Mouse (Mus musculus) spleen, adult 2 months (tissue): Measurements from ENCODE around the gene Ankrd13a. TPM values are rescaled to one million over a fixed set of nuclear protein-coding genes. Genes with fewer than 3 reads are reported as not detected.
A peak's percentile ranks its signal among the peaks of the same experiment; 100 is the strongest.

Experiments
- DNase-seq, 2 experiments: peaks; one replicate each; pipeline versions ENCODE4 v3.0.0 to v3.0.0-alpha.2; 2012 to 2021; ENCODE audit warnings: low spot score in 2 of 2, low read depth in 1 of 2
- H3K27ac ChIP-seq: fragments of 200-500 bp; 2 replicates; pipeline ENCODE4 v1.5.1; 2012; ENCODE audit warnings: low read length, inconsistent platforms; ENCODE audit not compliant: insufficient read depth
- H3K27me3 ChIP-seq: fragments of 200-500 bp; 2 replicates; pipeline ENCODE4 v1.6.1; 2012; ENCODE audit warnings: mild to moderate bottlenecking, moderate library complexity, low read length, inconsistent platforms; ENCODE audit not compliant: control insufficient read depth, insufficient read depth
- H3K36me3 ChIP-seq: fragments of 200-500 bp; 2 replicates; pipeline ENCODE4 v1.6.1; 2012; ENCODE audit warnings: mild to moderate bottlenecking, low read length, inconsistent platforms; ENCODE audit not compliant: control insufficient read depth, insufficient read depth
- H3K4me1 ChIP-seq: fragments of 200-500 bp; 2 replicates; pipeline ENCODE4 v1.6.1; 2011; ENCODE audit warnings: inconsistent platforms; ENCODE audit not compliant: control insufficient read depth, insufficient read depth, insufficient read length
- H3K4me3 ChIP-seq: fragments of 200-500 bp; 2 replicates; pipeline ENCODE4 v1.5.1; 2011; ENCODE audit warnings: mild to moderate bottlenecking, inconsistent platforms; ENCODE audit not compliant: insufficient read depth, insufficient read length; ENCODE audit errors: extremely low read depth
- CTCF ChIP-seq: fragments of 200-500 bp; IDR thresholded peaks from 2 replicates; pipeline ENCODE4 v1.5.1; 2011; ENCODE audit warnings: mild to moderate bottlenecking, inconsistent platforms; ENCODE audit not compliant: insufficient read depth, insufficient read length, insufficient replicate concordance; ENCODE audit errors: extremely low read depth
- POLR2A ChIP-seq: fragments of 200-500 bp; IDR thresholded peaks from 2 replicates; pipeline ENCODE4 v1.6.1; 2011; ENCODE audit warnings: low read depth, low read length, inconsistent platforms
- WGBS: fragments of 180-500 bp; shearing (Covaris S2); methylation state at CpG from one replicate; pipeline ENCODE4 v1.1.7; 2018; 5-methylcytosine and 5-hydroxymethylcytosine counted together
- polyA plus RNA-seq: library from polyadenylated mRNA; depleted of rRNA; stranded (reverse); fragments of >200 nt; gene quantifications from 2 replicates; pipeline ENCODE4 v1.2.3, GENCODE M21; 2012

The Ankrd13a gene
- polyA plus RNA-seq, 1 experiment = 69.3 TPM

DNA sequence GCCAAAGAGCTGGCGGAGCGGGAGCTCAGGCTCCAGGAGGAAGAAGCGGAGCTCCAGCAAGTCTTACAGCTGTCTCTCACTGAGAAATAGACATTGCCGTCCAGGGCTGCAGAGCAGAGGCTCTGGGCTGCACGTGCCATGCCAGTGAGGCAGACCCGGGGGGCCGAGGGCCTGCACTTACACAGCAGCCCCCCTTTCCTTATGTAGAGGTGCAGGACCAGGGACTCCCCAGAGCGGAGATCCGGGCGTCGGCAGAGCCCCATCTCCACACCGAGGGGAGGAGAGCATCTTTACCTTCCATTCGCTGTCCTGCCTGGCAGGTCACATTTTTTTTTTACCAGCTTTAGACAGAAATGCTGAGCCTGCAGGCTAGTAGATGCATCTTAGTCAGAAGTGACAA lies 29.9 kb downstream of the Ankrd13a start:
- H3K4me3 ChIP-seq = no peak overlapping the region
- DNase-seq = no peak
- H3K27me3 ChIP-seq = no peaks in the 10 kb centered on the region
- H3K36me3 ChIP-seq = peaks cover 42% of the 10 kb centered on the region
- TF ChIP-seq CTCF = no peak
- TF ChIP-seq POLR2A = no peak
- WGBS = 94% methylated on average over 13 of the region's 13 CpGs
- peaks cover 9% of the 10 kb centered on the region; the same call in 1 of the 2 replicates for H3K4me1 ChIP-seq
- no peak overlapping the region for H3K27ac ChIP-seq

DNA sequence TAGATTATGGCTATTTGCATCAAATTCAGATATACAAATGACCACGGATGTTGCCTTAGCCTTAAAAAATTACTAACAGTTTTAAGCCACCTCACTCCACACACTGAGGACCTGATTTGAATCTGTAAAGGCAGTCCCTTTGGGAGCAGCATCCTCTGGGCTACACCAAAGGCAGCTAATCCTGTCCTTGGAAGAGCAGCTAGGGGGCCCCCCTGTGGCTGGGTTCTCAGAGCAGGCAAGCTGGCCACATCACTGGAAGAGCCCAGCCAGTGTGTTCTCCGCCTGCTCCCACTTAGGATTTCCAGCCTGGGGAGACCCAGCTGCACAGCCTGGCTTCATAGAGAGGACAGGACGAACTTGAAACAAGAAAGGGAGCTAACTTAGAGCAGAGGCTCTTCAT lies 30.5 kb downstream of the Ankrd13a start:
- 68% methylated on average over 3 of the region's 3 CpGs for WGBS
- DNase-seq = no peak
- H3K27ac ChIP-seq = 0 out of 2 replicates have a peak overlapping the region, but pooled peaks have one; percentile 14
- H3K27me3 ChIP-seq = no peaks in the 10 kb centered on the region
- H3K4me1 ChIP-seq = peaks cover 9% of the 10 kb centered on the region; the same call in 1 of the 2 replicates
- TF ChIP-seq POLR2A (no peak), CTCF (peak; percentile 19; the same call in 1 of the 2 replicates)
- H3K36me3 ChIP-seq = peaks cover 39% of the 10 kb centered on the region
- no peak overlapping the region for H3K4me3 ChIP-seq

DNA sequence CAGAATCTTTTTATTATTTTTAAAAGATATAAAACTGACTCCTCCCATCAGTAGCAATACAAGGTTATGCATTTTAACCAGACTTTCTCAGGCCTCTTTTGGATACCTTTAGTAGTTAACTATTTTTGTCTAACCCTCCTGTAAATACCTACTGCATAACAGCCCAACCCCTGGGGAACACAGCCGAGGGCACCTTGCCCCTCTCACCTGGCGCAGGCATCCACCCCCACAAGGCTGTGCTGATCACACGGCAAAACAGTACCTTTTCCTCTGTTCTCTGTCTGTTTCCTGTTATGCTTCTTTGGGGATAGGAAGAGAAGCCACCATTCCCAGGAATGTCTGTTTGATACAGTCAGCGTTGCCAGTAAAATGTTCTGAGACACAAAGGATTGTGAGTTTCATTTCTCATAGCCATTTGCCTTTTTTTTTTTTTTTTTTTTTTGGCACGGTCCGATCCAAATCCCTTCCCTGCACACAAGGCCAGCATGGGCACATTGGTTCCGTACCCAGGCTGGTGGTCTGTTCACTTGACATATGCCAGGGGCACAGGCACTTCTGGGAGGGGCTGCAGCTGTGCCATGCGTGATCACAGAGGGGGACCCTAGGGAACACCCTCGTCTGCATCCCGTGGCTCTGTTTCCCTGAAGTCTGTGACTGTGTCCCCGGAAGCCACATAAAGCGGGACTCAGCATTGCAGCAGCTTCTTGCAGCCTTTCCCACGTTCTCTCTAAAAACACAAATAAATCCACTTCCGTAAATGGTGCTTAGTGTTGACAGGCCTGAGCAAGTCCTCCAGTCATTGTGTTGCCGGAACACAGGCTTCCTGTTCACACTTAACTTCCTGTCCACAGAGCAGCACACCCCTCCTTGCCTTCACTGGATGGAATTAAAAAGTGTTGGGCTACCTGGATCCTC lies 31.2 kb downstream of the Ankrd13a start:
- TF ChIP-seq CTCF (no peak), POLR2A (no peak)
- peak overlapping the region; percentile 92 for H3K27ac ChIP-seq
- H3K4me1 ChIP-seq = peaks cover 9% of the 10 kb centered on the region; the same call in 1 of the 2 replicates
- peaks cover 36% of the 10 kb centered on the region for H3K36me3 ChIP-seq
- DNase-seq = peak; percentile 32 to 64
- no peaks in the 10 kb centered on the region for H3K27me3 ChIP-seq
- 15% methylated on average over 15 of the region's 15 CpGs for WGBS
- H3K4me3 ChIP-seq = peak overlapping the region; percentile 53

DNA sequence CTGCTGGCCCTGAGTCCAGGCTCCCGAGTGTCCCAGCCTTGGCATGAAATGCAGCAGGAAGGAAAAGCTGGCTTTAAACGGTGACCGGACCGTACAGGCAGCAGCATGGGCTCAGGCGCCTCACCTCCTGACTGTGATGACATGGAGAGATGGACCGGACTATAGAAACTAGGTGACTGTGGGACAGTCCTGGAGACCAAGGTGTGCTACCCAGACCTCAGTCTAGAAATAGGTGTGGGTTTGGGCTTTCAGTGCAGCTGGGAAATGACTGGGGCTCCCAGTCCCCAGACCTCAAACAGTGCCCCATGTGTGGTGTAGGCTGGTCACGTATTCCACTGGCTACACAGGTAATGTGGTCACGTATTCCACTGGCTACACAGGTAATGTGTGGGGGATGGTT lies 32.2 kb downstream of the Ankrd13a start:
- no peaks in the 10 kb centered on the region for H3K27me3 ChIP-seq
- peaks cover 32% of the 10 kb centered on the region for H3K36me3 ChIP-seq
- DNase-seq = no peak
- H3K4me1 ChIP-seq = peaks cover 9% of the 10 kb centered on the region; the same call in 1 of the 2 replicates
- peak overlapping the region; percentile 92 for H3K27ac ChIP-seq
- TF ChIP-seq POLR2A (no peak), CTCF (no peak)
- WGBS = 52% methylated on average over 8 of the region's 8 CpGs
- H3K4me3 ChIP-seq = peak overlapping the region; percentile 53; the same call in 1 of the 2 replicates

DNA sequence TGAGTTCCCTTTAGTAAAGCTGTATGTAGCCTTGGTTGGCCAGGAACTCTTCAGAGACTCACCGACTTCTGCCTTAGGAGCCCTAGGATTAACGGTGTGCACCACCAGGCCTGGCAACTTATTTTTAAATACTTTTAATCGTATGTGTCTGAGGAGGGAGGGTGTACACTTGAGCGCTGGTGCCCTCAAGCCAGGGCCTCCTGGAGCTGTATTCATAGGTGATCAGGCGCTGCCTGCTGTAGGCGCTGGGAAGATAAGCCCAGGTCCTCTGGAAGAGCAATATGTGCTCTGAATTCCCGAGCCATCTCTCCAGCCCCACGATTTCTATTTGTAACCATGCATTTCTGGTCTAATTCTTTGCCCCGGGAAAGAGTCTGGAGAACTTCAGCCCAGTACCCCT lies 32.6 kb downstream of the Ankrd13a start:
- TF ChIP-seq CTCF (no peak), POLR2A (no peak)
- Histone ChIP-seq H3K4me3 (no peak overlapping the region), H3K36me3 (peaks cover 28% of the 10 kb centered on the region), H3K27me3 (no peaks in the 10 kb centered on the region), H3K27ac (peak overlapping the region; percentile 92), H3K4me1 (peaks cover 9% of the 10 kb centered on the region; the same call in 1 of the 2 replicates)
- WGBS = 45% methylated on average over 9 of the region's 9 CpGs
- DNase-seq = no peak

DNA sequence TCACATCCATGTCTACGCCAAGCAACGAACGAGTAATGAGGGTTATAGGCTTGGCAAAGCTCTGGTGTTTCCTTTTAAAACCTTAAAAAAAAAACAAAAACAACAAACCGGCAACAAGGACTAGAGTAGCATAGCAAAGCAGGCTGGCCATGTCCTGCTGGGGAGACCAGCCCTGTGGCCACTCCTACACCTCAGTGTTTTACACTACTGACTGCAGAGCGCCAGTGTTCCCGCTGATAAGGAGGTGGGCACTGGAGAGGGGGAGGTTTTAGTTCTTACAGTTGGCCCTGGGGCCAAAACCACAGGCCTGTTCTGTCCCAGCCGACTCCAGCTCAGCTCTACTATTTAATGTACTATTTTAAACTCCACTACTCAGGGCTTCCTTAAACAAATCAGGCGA lies 33.0 kb downstream of the Ankrd13a start:
- 43% methylated on average over 8 of the region's 8 CpGs for WGBS
- Histone ChIP-seq H3K27ac (no peak overlapping the region), H3K4me3 (no peak overlapping the region), H3K27me3 (no peaks in the 10 kb centered on the region), H3K36me3 (peaks cover 25% of the 10 kb centered on the region), H3K4me1 (peaks cover 9% of the 10 kb centered on the region; the same call in 1 of the 2 replicates)
- DNase-seq = no peak
- TF ChIP-seq CTCF = no peak
- TF ChIP-seq POLR2A = no peak

DNA sequence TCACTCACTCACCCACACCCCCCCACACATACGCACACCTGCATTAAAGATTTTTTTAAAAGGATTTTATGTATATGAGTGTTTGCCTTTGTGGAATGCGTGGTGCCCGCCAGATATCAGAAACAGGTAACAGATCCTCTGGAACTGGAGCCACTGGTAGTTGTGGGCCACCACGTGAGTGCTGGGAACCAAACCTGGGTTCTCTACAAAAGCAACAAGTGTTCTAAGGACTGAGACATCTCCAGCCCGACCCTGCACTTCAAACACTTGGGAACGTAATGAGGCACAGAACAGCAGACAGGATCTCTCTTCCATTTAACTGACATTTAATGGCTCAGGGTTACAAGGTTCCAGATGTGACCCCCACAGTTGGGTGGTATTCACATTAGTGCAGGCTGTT lies 33.4 kb downstream of the Ankrd13a start:
- TF ChIP-seq CTCF (no peak), POLR2A (no peak)
- Histone ChIP-seq H3K27me3 (no peaks in the 10 kb centered on the region), H3K36me3 (peaks cover 22% of the 10 kb centered on the region), H3K27ac (no peak overlapping the region), H3K4me3 (no peak overlapping the region), H3K4me1 (peaks cover 9% of the 10 kb centered on the region; the same call in 1 of the 2 replicates)
- DNase-seq = no peak
- 72% methylated on average over 6 of the region's 6 CpGs for WGBS
